Mouse (Mus musculus) liver, embryonic 14.5 days (tissue): ENCODE measurements around the gene Ifnar2. TPM values are rescaled to one million over a fixed set of nuclear protein-coding genes. Genes with fewer than 3 reads are reported as not detected.

Source experiments
- ATAC-seq: fragments of 200-750 bp; cut with Nextera tagmentation; 2 replicates; pipeline ENCODE4 v1.8.0; 2017; ENCODE audit warnings: moderate number of reproducible peaks, mild to moderate bottlenecking, moderate library complexity; ENCODE audit not compliant: insufficient read depth
- DNase-seq, 3 experiments: peaks; one replicate each; pipeline ENCODE4 v3.0.0-alpha.2; 2012 to 2013; ENCODE audit warnings: low read depth in 3 of 3, low spot score in 3 of 3
- H3K27ac ChIP-seq: fragments of 300-500 bp; sonication (generic); 2 replicates; pipeline ENCODE4 v1.5.1; 2014; ENCODE audit warnings: moderate library complexity, mild to moderate bottlenecking, control low read depth, inconsistent platforms
- H3K27me3 ChIP-seq: fragments of 300-500 bp; sonication (generic); 2 replicates; pipeline ENCODE4 v1.6.1; 2014; ENCODE audit warnings: mild to moderate bottlenecking, low read length, moderate library complexity; ENCODE audit not compliant: control insufficient read depth, insufficient read depth
- H3K36me3 ChIP-seq: fragments of 300-500 bp; sonication (generic); replicated peaks from 2 replicates; pipeline ENCODE4 v1.6.1; 2014; ENCODE audit warnings: low read depth; ENCODE audit not compliant: control insufficient read depth, insufficient read depth
- H3K4me1 ChIP-seq, 2 experiments: fragments of 200-500 bp in 1 of 2; fragments of 300-500 bp in 1 of 2; sonication (generic) in 1 of 2; replicated peaks; 2 replicates each; pipeline ENCODE4 v1.6.1; 2012 to 2014; ENCODE audit warnings: antibody characterized with exemption in 1 of 2, inconsistent platforms in 1 of 2, low read length in 1 of 2; ENCODE audit not compliant: control insufficient read depth in 2 of 2, insufficient read depth in 2 of 2
- H3K4me2 ChIP-seq: fragments of 300-500 bp; sonication (generic); 2 replicates; pipeline ENCODE4 v1.6.1; 2014; ENCODE audit warnings: low read depth, mild to moderate bottlenecking, control low read depth, moderate library complexity
- H3K4me3 ChIP-seq, 2 experiments: fragments of 200-500 bp in 1 of 2; fragments of 300-500 bp in 1 of 2; sonication (generic) in 1 of 2; 2 replicates each; pipeline ENCODE4 v1.5.1; 2012 to 2014; ENCODE audit warnings: low read depth in 2 of 2, low read length in 2 of 2, mild to moderate bottlenecking in 2 of 2, control low read depth in 1 of 2, inconsistent platforms in 1 of 2, moderate library complexity in 1 of 2; ENCODE audit not compliant: insufficient read depth in 1 of 2
- H3K9ac ChIP-seq: fragments of 300-500 bp; sonication (generic); replicated peaks from 2 replicates; pipeline ENCODE4 v1.6.1; 2014; ENCODE audit warnings: mild to moderate bottlenecking, control low read depth, moderate library complexity
- H3K9me3 ChIP-seq: fragments of 300-500 bp; sonication (generic); 2 replicates; pipeline ENCODE4 v1.6.1; 2016; ENCODE audit warnings: low read length, mixed read lengths; ENCODE audit not compliant: control insufficient read depth
- CTCF ChIP-seq: IDR thresholded peaks from 2 replicates; pipeline ENCODE4 v1.5.1; 2016; ENCODE audit warnings: antibody characterized with exemption, low read depth, control low read depth
- EP300 ChIP-seq: IDR thresholded peaks from 2 replicates; pipeline ENCODE4 v1.6.1; 2016; ENCODE audit warnings: antibody characterized with exemption, low read depth
- WGBS: fragments of 180-500 bp; shearing (Covaris S2); extraction: QIAGEN DNeasy Blood & Tissue Kit; methylation state at CpG from one replicate; pipeline ENCODE4 v1.1.7; 2014; ENCODE audit not compliant: insufficient replicate concordance; 5-methylcytosine and 5-hydroxymethylcytosine counted together
- polyA plus RNA-seq, 2 experiments: library from polyadenylated mRNA; depleted of rRNA in 1 of 2; stranded (reverse) in 1 of 2; unstranded in 1 of 2; fragments of >200 nt; fragmentation: Nextera tagmentation in 1 of 2; extraction: Ambion mirVana in 1 of 2; gene quantifications; 2 replicates each; pipeline versions ENCODE4 v1.2.1 to v1.2.3; 2012 to 2014

Ifnar2 gene
- polyA plus RNA-seq, 2 experiments = 33.1 to 68.4 TPM

DNA sequence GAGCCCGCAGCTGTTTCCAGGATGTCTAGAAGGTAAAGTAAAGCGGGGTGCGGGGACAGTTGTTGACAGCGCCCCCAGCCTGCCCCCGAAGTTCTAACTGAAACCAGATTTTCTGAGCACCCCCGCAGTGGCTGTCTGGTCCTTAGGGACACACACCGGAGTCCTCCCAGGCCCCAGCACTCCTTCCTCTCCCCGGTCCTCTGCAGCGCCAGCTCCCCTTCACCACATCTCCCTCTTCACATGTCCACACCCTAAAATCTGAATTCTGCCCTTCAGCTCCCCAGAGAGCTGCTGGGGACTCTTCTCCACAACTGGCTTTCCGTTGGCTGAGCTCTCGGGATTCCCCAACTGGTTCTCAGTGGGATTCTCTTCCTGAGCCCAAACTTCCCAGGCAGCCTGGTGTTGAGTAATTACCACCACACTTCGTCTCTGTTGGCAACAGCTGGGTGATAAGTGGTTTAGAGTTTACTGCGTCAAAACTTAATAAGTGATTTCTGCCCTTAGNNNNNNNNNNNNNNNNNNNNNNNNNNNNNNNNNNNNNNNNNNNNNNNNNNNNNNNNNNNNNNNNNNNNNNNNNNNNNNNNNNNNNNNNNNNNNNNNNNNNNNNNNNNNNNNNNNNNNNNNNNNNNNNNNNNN, 34.1 kb downstream of the Ifnar2 start:
- 1% methylated on average over 13 of the region's 13 CpGs for WGBS
- H3K36me3 ChIP-seq = peaks cover 31% of the 10 kb centered on the region
- DNase-seq (peak in 1 of 3 experiments; percentile 35), ATAC-seq (peak; percentile 56)
- peak overlapping the region; percentile 79 for H3K27ac ChIP-seq
- peak overlapping the region; percentile 73 to 91 for H3K4me3 ChIP-seq
- H3K4me1 ChIP-seq = peaks cover 13 to 28% of the 10 kb centered on the region in 2 experiments
- H3K27me3 ChIP-seq = no peaks in the 10 kb centered on the region
- no peak for TF ChIP-seq EP300
- no peak for TF ChIP-seq CTCF
- peak overlapping the region; percentile 98 for H3K9ac ChIP-seq
- peak overlapping the region; percentile 99 for H3K4me2 ChIP-seq
- no peaks in the 10 kb centered on the region for H3K9me3 ChIP-seq

GRCm38 (mm10) chr16:91413102-91413844, 40.7 kb downstream of the Ifnar2 start:
- Histone ChIP-seq H3K4me3 (no peak overlapping the region), H3K4me1 (peaks cover 30 to 43% of the 10 kb centered on the region in 2 experiments), H3K27me3 (no peaks in the 10 kb centered on the region), H3K36me3 (peaks cover 46% of the 10 kb centered on the region), H3K4me2 (no peak overlapping the region), H3K27ac (peak overlapping the region; percentile 4), H3K9me3 (no peaks in the 10 kb centered on the region), H3K9ac (no peak overlapping the region)
- TF ChIP-seq EP300 = no peak
- no peak for TF ChIP-seq CTCF
- DNase-seq (peak in 1 of 3 experiments; percentile 46), ATAC-seq (peak; percentile 36; the same call in 1 of the 2 replicates)
- WGBS = 46% methylated on average over 12 of the region's 12 CpGs

GRCm38 (mm10) chr16:91415391-91416189, 43.0 kb downstream of the Ifnar2 start:
- WGBS = 65% methylated on average over 9 of the region's 9 CpGs
- Histone ChIP-seq H3K9ac (no peak overlapping the region), H3K36me3 (peaks cover 58% of the 10 kb centered on the region), H3K9me3 (no peaks in the 10 kb centered on the region), H3K4me3 (no peak overlapping the region), H3K27me3 (no peaks in the 10 kb centered on the region), H3K27ac (peak overlapping the region; percentile 37), H3K4me1 (peaks cover 30 to 36% of the 10 kb centered on the region in 2 experiments), H3K4me2 (no peak overlapping the region)
- no peak for DNase-seq
- TF ChIP-seq EP300 (no peak), CTCF (no peak)
- ATAC-seq = no peak

GRCm38 (mm10) chr16:91416357-91416756, 43.8 kb downstream of the Ifnar2 start:
- Histone ChIP-seq H3K27me3 (no peaks in the 10 kb centered on the region), H3K4me3 (no peak overlapping the region), H3K9ac (no peak overlapping the region), H3K27ac (peak overlapping the region; percentile 23), H3K4me1 (peaks cover 30 to 33% of the 10 kb centered on the region in 2 experiments), H3K36me3 (peaks cover 59% of the 10 kb centered on the region), H3K9me3 (no peaks in the 10 kb centered on the region), H3K4me2 (peak overlapping the region; percentile 44; the same call in 1 of the 2 replicates)
- no peak for TF ChIP-seq CTCF
- 97% methylated on average over 6 of the region's 6 CpGs for WGBS
- no peak for ATAC-seq
- DNase-seq = no peak
